Mouse (Mus musculus): ENCODE measurements at regions not wholly inside any gene's neighbourhood (a gene's known extent, or its start where the extent isn't known, plus 50 kb on each side); places are given as distances from the start of the nearest gene placed in this dataset.

GRCm38 (mm10) chr12:12701060-12701667 is 240.6 kb downstream of the Mycn start:
- ATAC-seq = no peak

GRCm38 (mm10) chr12:12693838-12694777 is 247.6 kb downstream of the Mycn start:
- no peak for ATAC-seq

GRCm38 (mm10) chr12:12687376-12687775 is 254.3 kb downstream of the Mycn start:
- ATAC-seq = no peak

GRCm38 (mm10) chr12:12685217-12685522 is 256.5 kb downstream of the Mycn start:
- ATAC-seq = no peak

GRCm38 (mm10) chr12:12684481-12685216 is 257.1 kb downstream of the Mycn start:
- ATAC-seq = no peak

- no peak for ATAC-seq
These were observed 257.8 kb downstream of the Mycn start for GRCm38 (mm10) chr12:12683733-12684470.

GRCm38 (mm10) chr12:12681101-12681500 is 260.6 kb downstream of the Mycn start:
- no peak for ATAC-seq

- no peak for ATAC-seq
These were observed 261.3 kb downstream of the Mycn start for GRCm38 (mm10) chr12:12680371-12680921.

GRCm38 (mm10) chr12:12676676-12677075 is 265.0 kb downstream of the Mycn start:
- ATAC-seq = no peak

- no peak for ATAC-seq
These were observed 271.8 kb downstream of the Mycn start for GRCm38 (mm10) chr12:12669931-12670330.

GRCm38 (mm10) chr12:12668919-12669318 is 272.8 kb downstream of the Mycn start:
- ATAC-seq = no peak

GRCm38 (mm10) chr12:12655611-12656010 is 286.1 kb downstream of the Mycn start:
- ATAC-seq = no peak

GRCm38 (mm10) chr12:12655184-12655583 is 286.5 kb downstream of the Mycn start:
- no peak for ATAC-seq

GRCm38 (mm10) chr12:12652361-12652760 is 289.4 kb downstream of the Mycn start:
- ATAC-seq = no peak

- no peak for ATAC-seq
These were observed 291.4 kb downstream of the Mycn start for GRCm38 (mm10) chr12:12650309-12650708.

- no peak for ATAC-seq
These were observed 294.2 kb downstream of the Mycn start for GRCm38 (mm10) chr12:12647467-12647866.

GRCm38 (mm10) chr12:12645183-12645582 is 296.5 kb downstream of the Mycn start:
- no peak for ATAC-seq

GRCm38 (mm10) chr12:12643247-12643963 is 298.3 kb downstream of the Mycn start:
- no peak for ATAC-seq

- ATAC-seq = no peak
These were observed 306.4 kb downstream of the Mycn start for GRCm38 (mm10) chr12:12635308-12635707.

- ATAC-seq = no peak
These were observed 314.1 kb downstream of the Mycn start for GRCm38 (mm10) chr12:12627597-12627996.

GRCm38 (mm10) chr12:12625788-12626187 is 315.9 kb downstream of the Mycn start:
- ATAC-seq = no peak
